Mouse (Mus musculus) intestine, postnatal 0 days (tissue): ENCODE results near the gene Gm49342. TPM values are rescaled to one million over a fixed set of nuclear protein-coding genes. Genes with fewer than 3 reads are reported as not detected.
A peak's percentile ranks its signal among the peaks of the same experiment; 100 is the strongest.
"Not testable (repeated sequence)": the region's sequence is repeated elsewhere in the genome, so short reads cannot be mapped to it uniquely, and the experiment has no call there.

Experiments
- ATAC-seq: fragments of 200-750 bp; cut with Nextera tagmentation; 2 replicates; pipeline ENCODE4 v1.8.0; 2017; ENCODE audit warnings: mild to moderate bottlenecking, moderate TSS enrichment, moderate library complexity
- H3K27ac ChIP-seq: fragments of 300-500 bp; sonication (generic); 2 replicates; pipeline ENCODE4 v1.5.1; 2014; ENCODE audit warnings: mild to moderate bottlenecking, low read depth, low read length, moderate library complexity
- H3K27me3 ChIP-seq: fragments of 300-500 bp; sonication (generic); replicated peaks from 2 replicates; pipeline ENCODE4 v1.6.1; 2014; ENCODE audit warnings: low read length, mixed read lengths; ENCODE audit not compliant: control insufficient read depth, insufficient read depth
- H3K36me3 ChIP-seq: fragments of 300-500 bp; sonication (generic); 2 replicates; pipeline ENCODE4 v1.6.1; 2014; ENCODE audit warnings: mild to moderate bottlenecking, moderate library complexity; ENCODE audit not compliant: control insufficient read depth, insufficient read depth
- H3K4me1 ChIP-seq: fragments of 300-500 bp; sonication (generic); replicated peaks from 2 replicates; pipeline ENCODE4 v1.6.1; 2014; ENCODE audit warnings: antibody characterized with exemption, low read length, mixed read lengths; ENCODE audit not compliant: control insufficient read depth, insufficient read depth
- H3K4me2 ChIP-seq: fragments of 300-500 bp; sonication (generic); replicated peaks from 2 replicates; pipeline ENCODE4 v1.6.1; 2014; ENCODE audit warnings: low read depth, mild to moderate bottlenecking, moderate library complexity
- H3K4me3 ChIP-seq: fragments of 300-500 bp; sonication (generic); 2 replicates; pipeline ENCODE4 v1.5.1; 2014; ENCODE audit warnings: low read depth, low read length
- H3K9ac ChIP-seq: fragments of 300-500 bp; sonication (generic); 2 replicates; pipeline ENCODE4 v1.6.1; 2014; ENCODE audit warnings: mild to moderate bottlenecking, low read depth, low read length
- H3K9me3 ChIP-seq: fragments of 300-500 bp; sonication (generic); 2 replicates; pipeline ENCODE4 v1.6.1; 2016; ENCODE audit warnings: mixed run types; ENCODE audit not compliant: control insufficient read depth
- CTCF ChIP-seq: sonication (generic); IDR thresholded peaks from 2 replicates; pipeline ENCODE4 v1.5.1; 2016; ENCODE audit warnings: low read depth, mild to moderate bottlenecking, control low read depth, antibody characterized with exemption, moderate library complexity
- WGBS: fragments of 180-500 bp; shearing (Covaris S2); extraction: QIAGEN DNeasy Blood & Tissue Kit; methylation state at CpG from one replicate; pipeline ENCODE4 v1.1.7; 2014; 5-methylcytosine and 5-hydroxymethylcytosine counted together
- polyA plus RNA-seq: library from polyadenylated mRNA; unstranded; fragments of >200 nt; fragmentation: Nextera tagmentation; extraction: Ambion mirVana; gene quantifications from 2 replicates; pipeline ENCODE4 v1.2.1, GENCODE M21; 2015

Gm49342 gene
- polyA plus RNA-seq, 1 experiment from 2014 or later, result not detected

GRCm38 (mm10) chr14:50930754-50931492, 13.4 kb upstream of the Gm49342 start, which contains the start of the genes Pip4p1 and Pnp:
Gene Pip4p1 (minus strand): TSS chr14:50930856.
Gene Pnp (plus strand): TSS chr14:50931082.
- H3K4me2 ChIP-seq, result peak within 1 kb of the TSS; percentile 85
- peaks cover 30% of the 10 kb centered on the region for H3K36me3 ChIP-seq
- TF ChIP-seq CTCF, result 0 out of 2 replicates have a peak, but pooled peaks have one; percentile 4
- ATAC-seq, result peak; percentile 97
- no peaks in the 10 kb centered on the region for H3K9me3 ChIP-seq
- H3K9ac ChIP-seq, result peak within 1 kb of the TSS; percentile 90
- 0% methylated on average over 60 of the region's 68 CpGs for WGBS
- peak within 1 kb of the TSS; percentile 88 for H3K4me3 ChIP-seq
- 0 out of 2 replicates have a peak, but pooled peaks cover 5% of the 10 kb centered on the region for H3K4me1 ChIP-seq
- peak within 1 kb of the TSS; percentile 96 for H3K27ac ChIP-seq
- no peaks in the 10 kb centered on the region for H3K27me3 ChIP-seq

DNA sequence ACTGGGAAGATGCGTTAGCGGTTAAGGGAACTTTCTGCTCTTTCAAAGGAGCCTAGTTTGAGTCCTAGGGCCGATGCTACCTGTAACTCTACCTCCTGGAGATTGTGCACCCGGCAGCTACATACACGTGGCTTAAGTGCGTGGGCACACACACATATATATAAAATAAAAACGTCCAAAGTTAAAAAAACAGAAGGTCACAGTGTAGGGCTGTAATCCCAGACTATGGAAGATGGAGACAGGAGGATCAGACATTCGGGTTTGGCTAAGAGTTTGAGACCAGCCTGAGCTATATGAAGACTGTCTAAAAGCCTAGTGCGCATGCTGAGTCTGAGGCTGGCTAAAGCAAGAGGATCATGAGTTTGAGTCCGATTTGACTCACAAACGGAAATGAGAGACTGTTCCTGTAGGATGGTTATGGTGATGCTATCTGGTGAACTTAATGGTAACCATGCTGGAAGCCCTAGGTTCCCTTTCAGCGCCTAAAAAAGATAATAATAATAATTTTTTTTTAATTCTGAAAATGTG, 12.8 kb upstream of the Gm49342 start:
- no peak for ATAC-seq
- 12% methylated on average over 12 of the region's 12 CpGs for WGBS
- peak overlapping the region; percentile 32 for H3K9ac ChIP-seq

GRCm38 (mm10) chr14:50936649-50937048, 7.7 kb upstream of the Gm49342 start:
- H3K4me2 ChIP-seq, result no peak overlapping the region
- H3K27me3 ChIP-seq, result no peaks in the 10 kb centered on the region
- no peak overlapping the region for H3K9ac ChIP-seq
- no peaks in the 10 kb centered on the region for H3K36me3 ChIP-seq
- no peak for ATAC-seq
- H3K4me1 ChIP-seq, result 0 out of 2 replicates have a peak, but pooled peaks cover 2% of the 10 kb centered on the region
- TF ChIP-seq CTCF, result no peak
- H3K4me3 ChIP-seq, result no peak overlapping the region
- no peak overlapping the region for H3K27ac ChIP-seq
- no peaks in the 10 kb centered on the region for H3K9me3 ChIP-seq
- 53% methylated on average over 1 of the region's 1 CpGs for WGBS

More for the DNA sequence above, 12.8 kb upstream of the Gm49342 start:
- Histone ChIP-seq H3K4me2 (peak overlapping the region; percentile 85), H3K4me3 (peak overlapping the region; percentile 88), H3K4me1 (0 out of 2 replicates have a peak, but pooled peaks cover 5% of the 10 kb centered on the region), H3K27me3 (no peaks in the 10 kb centered on the region), H3K36me3 (peaks cover 25% of the 10 kb centered on the region), H3K27ac (peak overlapping the region; percentile 96), H3K9me3 (no peaks in the 10 kb centered on the region)
- no peak for TF ChIP-seq CTCF

DNA sequence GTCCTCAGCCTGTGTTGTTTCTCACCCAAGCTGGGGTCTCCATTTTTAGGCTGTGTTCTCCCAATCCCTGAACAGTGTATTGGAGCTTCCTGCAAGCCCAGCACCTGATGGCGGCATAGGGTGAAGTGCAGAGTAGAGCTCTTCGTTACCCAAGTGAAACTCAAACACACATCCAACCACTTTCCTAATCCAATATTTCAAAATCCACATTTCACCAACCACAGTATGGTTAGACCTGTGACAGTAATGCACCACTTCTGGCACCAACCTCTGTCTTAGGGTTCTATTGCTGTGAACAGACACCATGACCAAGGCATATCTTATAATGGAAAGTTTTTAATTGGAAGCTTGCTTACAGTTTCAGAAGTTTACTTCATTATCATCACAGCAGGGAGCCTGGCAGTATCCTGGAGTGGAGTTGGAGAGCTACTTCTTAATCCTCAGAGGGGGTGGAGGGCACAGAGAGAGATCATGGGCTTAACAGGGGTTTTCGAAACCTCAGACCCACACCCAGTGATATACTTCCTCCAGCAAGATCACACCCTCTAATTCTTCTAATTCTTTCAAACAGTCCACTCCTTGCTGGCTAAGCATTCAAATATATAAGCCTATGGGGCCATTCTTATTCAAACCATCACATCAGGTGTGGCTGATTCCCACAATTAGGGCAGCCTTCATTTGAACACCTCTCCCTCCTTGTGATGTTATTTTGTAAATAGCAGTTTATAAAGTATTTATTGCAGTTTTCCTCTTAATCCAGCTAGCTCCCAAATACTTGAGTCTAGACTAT, 6.0 kb upstream of the Gm49342 start:
- 82% methylated on average over 3 of the region's 3 CpGs for WGBS

GRCm38 (mm10) chr14:50938940-50939339, 5.4 kb upstream of the Gm49342 start:
- no peak for TF ChIP-seq CTCF
- Histone ChIP-seq H3K36me3 (no peaks in the 10 kb centered on the region), H3K4me2 (no peak overlapping the region), H3K27ac (no peak overlapping the region), H3K9me3 (no peaks in the 10 kb centered on the region), H3K4me1 (no peaks in the 10 kb centered on the region), H3K27me3 (no peaks in the 10 kb centered on the region), H3K9ac (no peak overlapping the region), H3K4me3 (no peak overlapping the region)
- 22% methylated on average over 2 of the region's 2 CpGs for WGBS
- no peak for ATAC-seq

More for the DNA sequence above, 6.0 kb upstream of the Gm49342 start:
- H3K4me3 ChIP-seq, result no peak overlapping the region
- H3K4me2 ChIP-seq, result no peak overlapping the region
- no peak for ATAC-seq
- no peaks in the 10 kb centered on the region for H3K36me3 ChIP-seq
- no peak overlapping the region for H3K27ac ChIP-seq
- H3K9me3 ChIP-seq, result no peaks in the 10 kb centered on the region
- TF ChIP-seq CTCF, result no peak
- H3K4me1 ChIP-seq, result no peaks in the 10 kb centered on the region
- no peak overlapping the region for H3K9ac ChIP-seq
- H3K27me3 ChIP-seq, result no peaks in the 10 kb centered on the region

GRCm38 (mm10) chr14:50944668-50945033, 334 bp downstream of the Gm49342 start:
- WGBS, result 0% methylated on average over 14 of the region's 15 CpGs

GRCm38 (mm10) chr14:50945081-50945480, 764 bp downstream of the Gm49342 start:
- H3K4me1 ChIP-seq, H3K9me3 ChIP-seq, H3K36me3 ChIP-seq, H3K27me3 ChIP-seq, ATAC-seq: not testable (repeated sequence)
- 5% methylated on average over 6 of the region's 6 CpGs for WGBS
- Histone ChIP-seq H3K27ac (peak overlapping the region; percentile 90), H3K4me2 (peak overlapping the region; percentile 74), H3K9ac (peak overlapping the region; percentile 49), H3K4me3 (peak overlapping the region; percentile 58)

More at GRCm38 (mm10) chr14:50944668-50945033, 334 bp downstream of the Gm49342 start:
- H3K4me3 ChIP-seq, result peak overlapping the region; percentile 58
- H3K9ac ChIP-seq, result peak overlapping the region; percentile 49
- H3K9me3 ChIP-seq, H3K4me1 ChIP-seq, H3K36me3 ChIP-seq, H3K27me3 ChIP-seq: not testable (repeated sequence)
- peak; percentile 62 for TF ChIP-seq CTCF
- peak; percentile 93 for ATAC-seq
- H3K27ac ChIP-seq, result peak overlapping the region; percentile 90
- H3K4me2 ChIP-seq, result peak overlapping the region; percentile 74

DNA sequence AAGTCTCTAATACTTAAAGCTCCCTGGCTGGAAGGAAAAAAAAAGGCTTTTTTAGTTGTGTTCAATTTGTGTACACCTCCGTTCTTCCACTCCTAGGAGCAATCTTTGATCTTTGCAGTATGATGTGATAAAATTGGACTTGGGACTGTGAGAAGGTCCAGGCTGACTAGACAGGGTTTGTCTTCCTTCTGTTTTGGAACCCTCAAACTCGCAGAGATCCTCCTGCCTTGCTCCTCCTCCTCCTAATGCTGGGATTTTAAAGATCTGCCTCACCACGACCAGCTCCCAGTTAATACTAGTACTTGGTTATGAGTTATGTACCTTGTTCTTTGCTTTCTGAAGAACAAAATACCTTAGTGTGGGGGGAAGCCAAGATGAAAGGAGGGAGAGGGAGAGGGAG, 1.2 kb downstream of the Gm49342 start:
- Histone ChIP-seq H3K4me2 (peak overlapping the region; percentile 74), H3K4me3 (peak overlapping the region; percentile 58), H3K27ac (peak overlapping the region; percentile 90)
- WGBS, result 11% methylated on average over 3 of the region's 3 CpGs
- H3K9me3 ChIP-seq, H3K9ac ChIP-seq, H3K27me3 ChIP-seq, H3K4me1 ChIP-seq, ATAC-seq, H3K36me3 ChIP-seq: not testable (repeated sequence)
